Mouse (Mus musculus): ENCODE measurements around the gene Atcay. TPM values are rescaled to one million over a fixed set of nuclear protein-coding genes. Genes with fewer than 3 reads are reported as not detected.
A peak's percentile ranks its signal among the peaks of the same experiment; 100 is the strongest.

Atcay gene
- total and polyA plus RNA-seq, 2 experiments from 2014 or later, result 91.4 to 200 TPM

GRCm38 (mm10) chr10:81247804-81248203 lies 17.2 kb upstream of the Atcay start:
- Histone ChIP-seq H3K4me2 (ENCODE audit: low read depth, low read length, poor library complexity, severe bottlenecking) (no peak overlapping the region), H3K27me3 (ENCODE audit: insufficient read depth, low read length) (no peaks in the 10 kb centered on the region), H3K9ac (replicated peaks; ENCODE audit: low read length, poor library complexity, severe bottlenecking) (no peak overlapping the region), H3K36me3 (ENCODE audit: insufficient read depth, low read length) (peaks cover 19% of the 10 kb centered on the region), H3K4me1 (ENCODE audit: insufficient read depth, low read length) (peaks cover 4% of the 10 kb centered on the region; the same call in 1 of the 2 replicates), H3K9me3 (ENCODE audit: low read length) (no peaks in the 10 kb centered on the region), H3K4me3 (ENCODE audit: low read depth, low read length) (no peak overlapping the region), H3K27ac (ENCODE audit: low read depth, low read length) (no peak overlapping the region)
- DNase-seq (ENCODE audit: low spot score) (no peak), ATAC-seq (ENCODE audit: low FRiP score) (no peak)
- TF ChIP-seq CTCF (IDR thresholded peaks at IDR 0.05), result no peak
- 93% methylated on average over 2 of the region's 2 CpGs for WGBS

- no peak overlapping the region for H3K4me2 ChIP-seq (ENCODE audit: low read depth, low read length, poor library complexity, severe bottlenecking)
- WGBS, result 93% methylated on average over 6 of the region's 6 CpGs
Observed at GRCm38 (mm10) chr10:81245166-81245565, 14.5 kb upstream of the Atcay start.

GRCm38 (mm10) chr10:81244595-81244994 lies 14.0 kb upstream of the Atcay start:
- Histone ChIP-seq H3K9me3 (ENCODE audit: low read length) (no peaks in the 10 kb centered on the region), H3K4me1 (ENCODE audit: insufficient read depth, low read length) (no peaks in the 10 kb centered on the region), H3K27ac (ENCODE audit: low read depth, low read length) (peak overlapping the region; percentile 6; the same call in 1 of the 2 replicates), H3K4me3 (ENCODE audit: low read depth, low read length) (no peak overlapping the region), H3K27me3 (ENCODE audit: insufficient read depth, low read length) (no peaks in the 10 kb centered on the region), H3K9ac (replicated peaks; ENCODE audit: low read length, poor library complexity, severe bottlenecking) (peak overlapping the region; percentile 44; the same call in 1 of the 2 replicates), H3K4me2 (ENCODE audit: low read depth, low read length, poor library complexity, severe bottlenecking) (0 out of 2 replicates have a peak overlapping the region, but pooled peaks have one; percentile 9), H3K36me3 (ENCODE audit: insufficient read depth, low read length) (peaks cover 14% of the 10 kb centered on the region)
- WGBS, result 5% methylated on average over 17 of the region's 17 CpGs
- TF ChIP-seq CTCF (IDR thresholded peaks at IDR 0.05), result peak; percentile 97
- DNase-seq (ENCODE audit: low spot score) (peak; percentile 69), ATAC-seq (ENCODE audit: low FRiP score) (peak; percentile 59)

More at GRCm38 (mm10) chr10:81245166-81245565, 14.5 kb upstream of the Atcay start:
- no peaks in the 10 kb centered on the region for H3K27me3 ChIP-seq (ENCODE audit: insufficient read depth, low read length)
- no peaks in the 10 kb centered on the region for H3K9me3 ChIP-seq (ENCODE audit: low read length)
- no peak overlapping the region for H3K9ac ChIP-seq (replicated peaks; ENCODE audit: low read length, poor library complexity, severe bottlenecking)
- no peak overlapping the region for H3K27ac ChIP-seq (ENCODE audit: low read depth, low read length)
- DNase-seq (ENCODE audit: low spot score) (no peak), ATAC-seq (ENCODE audit: low FRiP score) (no peak)
- no peak for TF ChIP-seq CTCF (IDR thresholded peaks at IDR 0.05)
- peaks cover 16% of the 10 kb centered on the region for H3K36me3 ChIP-seq (ENCODE audit: insufficient read depth, low read length)
- no peaks in the 10 kb centered on the region for H3K4me1 ChIP-seq (ENCODE audit: insufficient read depth, low read length)
- H3K4me3 ChIP-seq (ENCODE audit: low read depth, low read length), result no peak overlapping the region

- DNase-seq (ENCODE audit: low spot score) (no peak), ATAC-seq (ENCODE audit: low FRiP score) (no peak)
- Histone ChIP-seq H3K36me3 (ENCODE audit: insufficient read depth, low read length) (peaks cover 14% of the 10 kb centered on the region), H3K9me3 (ENCODE audit: low read length) (no peaks in the 10 kb centered on the region), H3K4me1 (ENCODE audit: insufficient read depth, low read length) (no peaks in the 10 kb centered on the region), H3K4me2 (ENCODE audit: low read depth, low read length, poor library complexity, severe bottlenecking) (no peak overlapping the region), H3K9ac (replicated peaks; ENCODE audit: low read length, poor library complexity, severe bottlenecking) (peak overlapping the region; percentile 44; the same call in 1 of the 2 replicates), H3K4me3 (ENCODE audit: low read depth, low read length) (no peak overlapping the region), H3K27ac (ENCODE audit: low read depth, low read length) (peak overlapping the region; percentile 6; the same call in 1 of the 2 replicates), H3K27me3 (ENCODE audit: insufficient read depth, low read length) (no peaks in the 10 kb centered on the region)
- no peak for TF ChIP-seq CTCF (IDR thresholded peaks at IDR 0.05)
- WGBS, result 77% methylated on average over 4 of the region's 4 CpGs
Observed at GRCm38 (mm10) chr10:81244146-81244545, 13.5 kb upstream of the Atcay start.

GRCm38 (mm10) chr10:81242021-81242420 lies 11.4 kb upstream of the Atcay start:
- peaks cover 9% of the 10 kb centered on the region; the same call in 1 of the 2 replicates for H3K36me3 ChIP-seq (ENCODE audit: insufficient read depth, low read length)
- H3K9ac ChIP-seq (replicated peaks; ENCODE audit: low read length, poor library complexity, severe bottlenecking), result no peak overlapping the region
- no peak overlapping the region for H3K4me3 ChIP-seq (ENCODE audit: low read depth, low read length)
- no peak for TF ChIP-seq CTCF (IDR thresholded peaks at IDR 0.05)
- no peaks in the 10 kb centered on the region for H3K9me3 ChIP-seq (ENCODE audit: low read length)
- H3K4me1 ChIP-seq (ENCODE audit: insufficient read depth, low read length), result no peaks in the 10 kb centered on the region
- ATAC-seq (ENCODE audit: low FRiP score), result no peak
- 93% methylated on average over 16 of the region's 16 CpGs for WGBS
- H3K27me3 ChIP-seq (ENCODE audit: insufficient read depth, low read length), result no peaks in the 10 kb centered on the region
- no peak for DNase-seq (ENCODE audit: low spot score)
- H3K4me2 ChIP-seq (ENCODE audit: low read depth, low read length, poor library complexity, severe bottlenecking), result no peak overlapping the region
- no peak overlapping the region for H3K27ac ChIP-seq (ENCODE audit: low read depth, low read length)

GRCm38 (mm10) chr10:81240876-81241275 lies 10.2 kb upstream of the Atcay start:
- Histone ChIP-seq H3K4me3 (ENCODE audit: low read depth, low read length) (no peak overlapping the region), H3K9ac (replicated peaks; ENCODE audit: low read length, poor library complexity, severe bottlenecking) (no peak overlapping the region), H3K4me2 (ENCODE audit: low read depth, low read length, poor library complexity, severe bottlenecking) (no peak overlapping the region), H3K27me3 (ENCODE audit: insufficient read depth, low read length) (no peaks in the 10 kb centered on the region), H3K36me3 (ENCODE audit: insufficient read depth, low read length) (peaks cover 9% of the 10 kb centered on the region; the same call in 1 of the 2 replicates), H3K27ac (ENCODE audit: low read depth, low read length) (no peak overlapping the region), H3K4me1 (ENCODE audit: insufficient read depth, low read length) (no peaks in the 10 kb centered on the region), H3K9me3 (ENCODE audit: low read length) (no peaks in the 10 kb centered on the region)
- WGBS, result 25% methylated on average over 13 of the region's 13 CpGs
- DNase-seq (ENCODE audit: low spot score) (peak; percentile 68), ATAC-seq (ENCODE audit: low FRiP score) (no peak)
- TF ChIP-seq CTCF (IDR thresholded peaks at IDR 0.05), result peak; percentile 75
